Comparison of ENCODE assay signal across 19 mouse cellular contexts in genomic region chr17:85845059-85845458, GRCm38 (mm10).
"Had no signal": no experiment of that assay in that cellular context is flagged by ENCODE, and none has a peak within 500 bp of the region (broad histone marks: within the 10 kb centered on the region; RNA-seq: fewer than 3 reads in every experiment).

No protein-coding gene starts in this region.

- H3K27me3 ChIP-seq: liver, embryonic 15.5 days; lung, embryonic 15.5 days; megakaryocyte, embryonic 14.5 days; midbrain, embryonic 12.5 days; neural tube, embryonic 12.5 days had no signal

- H3K4me3 ChIP-seq: liver, embryonic 15.5 days; lung, embryonic 15.5 days; megakaryocyte, embryonic 14.5 days; midbrain, embryonic 12.5 days; neural tube, embryonic 12.5 days had no signal

- H3K9ac ChIP-seq: liver, embryonic 15.5 days; liver, postnatal 0 days; lung, embryonic 15.5 days; midbrain, embryonic 12.5 days; neural tube, embryonic 12.5 days had no signal

- H3K27ac ChIP-seq: liver, embryonic 15.5 days; lung, embryonic 15.5 days; macrophage; midbrain, embryonic 12.5 days; neural tube, embryonic 12.5 days had no signal

- H3K4me2 ChIP-seq: liver, embryonic 15.5 days; lung, embryonic 15.5 days; midbrain, embryonic 12.5 days; neural tube, embryonic 12.5 days had no signal

- H3K36me3 ChIP-seq: liver, embryonic 15.5 days; lung, embryonic 15.5 days; midbrain, embryonic 12.5 days; neural tube, embryonic 12.5 days had no signal

- H3K4me1 ChIP-seq: liver, embryonic 15.5 days; lung, embryonic 15.5 days; megakaryocyte, embryonic 14.5 days; midbrain, embryonic 12.5 days; neural tube, embryonic 12.5 days had no signal

- H3K9me3 ChIP-seq: liver, embryonic 15.5 days; lung, embryonic 15.5 days; megakaryocyte, embryonic 14.5 days; midbrain, embryonic 12.5 days; neural tube, embryonic 12.5 days had no signal

- DNase-seq: liver, postnatal 0 days; lung, adult 2 months; lung, postnatal 14 days; lung, postnatal 36 days; midbrain, embryonic 14.5 days; retina, postnatal 1 day; right cerebral cortex, adult 18-20 months; right cerebral cortex, postnatal 25 days; right cerebral cortex, postnatal 4 days; spleen, adult 18-20 months; thymus, adult 18-20 months; thymus, postnatal 14 days; thymus, postnatal 36 days had no signal
